Mouse (Mus musculus): ENCODE data around the gene Spaar. TPM values are rescaled to one million over a fixed set of nuclear protein-coding genes. Genes with fewer than 3 reads are reported as not detected.

Spaar gene
- total RNA-seq, 2 experiments from 2014 or later = 0.61 to 1.1 TPM

Other genes starting within 250 kb of the Spaar start
- gene Sit1, start 246.3 kb upstream of the Spaar start, total RNA-seq (2021) = not detected
- gene Ccdc107, start 237.1 kb upstream of the Spaar start, total RNA-seq (2021) = 10 to 100 TPM; 25.0 to 26.0 TPM
- under 1 TPM; 0.56 to 0.82 TPM for gene Arhgef39, start 230.3 kb upstream of the Spaar start, total RNA-seq (2021)
- under 1 TPM; 0.17 to 0.35 TPM for gene Car9, start 223.1 kb upstream of the Spaar start, total RNA-seq (2021)
- 1 to 10 TPM; 4.8 to 6.9 TPM for gene Tpm2, start 206.3 kb upstream of the Spaar start, total RNA-seq (2021)
- gene Creb3, start 167.7 kb upstream of the Spaar start, total RNA-seq (2021) = 10 to 100 TPM; 72.6 to 73.2 TPM
- gene Tln1, start 167.3 kb upstream of the Spaar start, total RNA-seq (2021) = 10 to 100 TPM; 44.8 to 49.0 TPM
- gene Rgp1, start 151.3 kb upstream of the Spaar start, total RNA-seq (2021) = 10 to 100 TPM; 43.2 to 51.2 TPM
- 10 to 100 TPM; 58.8 to 59.6 TPM for gene Gba2, start 151.2 kb upstream of the Spaar start, total RNA-seq (2021)
- not detected for gene Msmp, start 145.5 kb upstream of the Spaar start, total RNA-seq (2021)
- 10 to 100 TPM; 51.6 to 59.1 TPM for gene Npr2, start 98.1 kb upstream of the Spaar start, total RNA-seq (2021)
- 1 to 10 TPM in 1 of 2 experiments, under 1 TPM in 1; 0.87 to 1.4 TPM for gene Spag8, start 76.4 kb upstream of the Spaar start, total RNA-seq (2021)
- 10 to 100 TPM; 29.6 to 33.2 TPM for gene Hint2, start 73.6 kb upstream of the Spaar start, total RNA-seq (2021)
- gene Tmem8b, start 61.1 kb upstream of the Spaar start, total RNA-seq (2021) = 10 to 100 TPM; 66.7 to 67.3 TPM
- gene Fam221b, start 60.9 kb upstream of the Spaar start, total RNA-seq (2021) = 1 to 10 TPM; 1.3 to 1.5 TPM
- not detected for gene Olfr70, start 29.2 kb upstream of the Spaar start, total RNA-seq (2021)
- not detected for gene Olfr71, start 19.8 kb upstream of the Spaar start, total RNA-seq (2021)
- gene Hrct1, start 2.8 kb upstream of the Spaar start, total RNA-seq (2021) = 1 to 10 TPM in 1 of 2 experiments, under 1 TPM in 1; 0.47 to 1.2 TPM
- gene Olfr159, start 41.0 kb downstream of the Spaar start, total RNA-seq (2021) = not detected
- gene Olfr156, start 93.9 kb downstream of the Spaar start, total RNA-seq (2021) = not detected
- not detected for gene Olfr157, start 110.2 kb downstream of the Spaar start, total RNA-seq (2021)
- gene Olfr155, start 121.5 kb downstream of the Spaar start, total RNA-seq (2021) = not detected
- gene Reck, start 145.5 kb downstream of the Spaar start, total RNA-seq (2021) = 1 to 10 TPM; 5.8 to 7.5 TPM
- 1 to 10 TPM; 2.2 TPM for gene Glipr2, start 227.4 kb downstream of the Spaar start, total RNA-seq (2021)

All from layer of hippocampus, postnatal 36 days (tissue).